Comparison of ENCODE assay signal across 21 mouse cellular contexts in genomic region chr12:17061183-17061722, GRCm38 (mm10). TPM values are rescaled to one million over a fixed set of nuclear protein-coding genes. Genes with fewer than 3 reads are reported as not detected.
A peak's percentile ranks its signal among the peaks of the same experiment; 100 is the strongest.
DNase-seq lines count a peak whose midpoint lies in the region; ATAC-seq lines count a peak whose summit lies in the region.
"Had no signal": no experiment of that assay in that cellular context is flagged by ENCODE, and none has a peak within 500 bp of the region (broad histone marks: within the 10 kb centered on the region; RNA-seq: fewer than 3 reads in every experiment).

No protein-coding gene starts in this region.

- H3K4me1 ChIP-seq in hindbrain, embryonic 14.5 days (replicated peaks; ENCODE audit: control insufficient read depth, insufficient read depth, low read length): peaks cover 13% of the 10 kb centered on the region; the same call in 1 of the 2 replicates
- H3K4me1 ChIP-seq in hindbrain, embryonic 10.5 days (replicated peaks): peaks cover 6% of the 10 kb centered on the region; the same call in 1 of the 2 replicates
- H3K4me1 ChIP-seq in neural tube, embryonic 12.5 days: peaks cover 13% of the 10 kb centered on the region
- peaks cover 6% of the 10 kb centered on the region; the same call in 1 of the 2 replicates for H3K4me1 ChIP-seq in limb, embryonic 11.5 days (ENCODE audit: control insufficient read depth, insufficient read depth, low read length)

- H3K9ac ChIP-seq in hindbrain, embryonic 14.5 days: no peak overlapping the region
- H3K9ac ChIP-seq in neural tube, embryonic 12.5 days: no peak overlapping the region
- no peak overlapping the region for H3K9ac ChIP-seq in limb, embryonic 11.5 days (ENCODE audit: low read length)
- H3K9ac ChIP-seq: limb, embryonic 15.5 days; midbrain, embryonic 12.5 days had no signal

- H3K4me3 ChIP-seq in hindbrain, embryonic 14.5 days (replicated peaks; ENCODE audit: low read length): no peak overlapping the region
- H3K4me3 ChIP-seq in hindbrain, embryonic 10.5 days: no peak overlapping the region
- H3K4me3 ChIP-seq in neural tube, embryonic 12.5 days: no peak overlapping the region
- no peak overlapping the region for H3K4me3 ChIP-seq in limb, embryonic 11.5 days (ENCODE audit: low read depth, low read length)
- H3K4me3 ChIP-seq: gastrocnemius, adult 2 months; limb, embryonic 15.5 days; midbrain, embryonic 12.5 days; myocyte had no signal

- H3K9me3 ChIP-seq in hindbrain, embryonic 14.5 days (ENCODE audit: control insufficient read depth, low read length): no peaks in the 10 kb centered on the region
- H3K9me3 ChIP-seq in hindbrain, embryonic 10.5 days: no peaks in the 10 kb centered on the region
- H3K9me3 ChIP-seq in neural tube, embryonic 12.5 days: no peaks in the 10 kb centered on the region
- no peaks in the 10 kb centered on the region for H3K9me3 ChIP-seq in limb, embryonic 11.5 days (ENCODE audit: control insufficient read depth, low read length)
- H3K9me3 ChIP-seq: limb, embryonic 15.5 days; midbrain, embryonic 12.5 days had no signal

- peak overlapping the region; percentile 10; the same call in 1 of the 2 replicates for H3K27ac ChIP-seq in hindbrain, embryonic 14.5 days
- H3K27ac ChIP-seq in hindbrain, embryonic 10.5 days: no peak overlapping the region
- H3K27ac ChIP-seq in neural tube, embryonic 12.5 days: no peak overlapping the region
- no peak overlapping the region for H3K27ac ChIP-seq in limb, embryonic 11.5 days (replicated peaks; ENCODE audit: low read depth, low read length)
- H3K27ac ChIP-seq: gastrocnemius, adult 2 months; limb, embryonic 15.5 days; midbrain, embryonic 12.5 days had no signal

- ATAC-seq in hindbrain, embryonic 14.5 days (ENCODE audit: low FRiP score): peak; percentile 52; the same call in 1 of the 2 replicates
- ATAC-seq in neural tube, embryonic 12.5 days (ENCODE audit: low FRiP score, low read depth): peak; percentile 34; the same call in 1 of the 2 replicates
- no peak for ATAC-seq in limb, embryonic 11.5 days (ENCODE audit: insufficient number of reproducible peaks, low FRiP score, low TSS enrichment, low read depth)
- ATAC-seq: inflammation-experienced regulatory T-cells, adult 6 months; lung, postnatal 0 days had no signal

- no peak overlapping the region for H3K4me2 ChIP-seq in hindbrain, embryonic 14.5 days (replicated peaks)
- no peak overlapping the region for H3K4me2 ChIP-seq in neural tube, embryonic 12.5 days (replicated peaks)
- no peak overlapping the region for H3K4me2 ChIP-seq in limb, embryonic 11.5 days (ENCODE audit: low read depth, severe bottlenecking)
- H3K4me2 ChIP-seq: heart, embryonic 11.5 days; limb, embryonic 15.5 days; midbrain, embryonic 12.5 days had no signal

- WGBS in hindbrain, embryonic 14.5 days: 47% methylated on average over 7 of the region's 7 CpGs
- WGBS in hindbrain, embryonic 10.5 days: 70% methylated on average over 7 of the region's 7 CpGs
- 16% methylated on average over 7 of the region's 7 CpGs for WGBS in neural tube, embryonic 12.5 days
- WGBS in limb, embryonic 11.5 days: 8% methylated on average over 7 of the region's 7 CpGs

- H3K27me3 ChIP-seq in hindbrain, embryonic 14.5 days (ENCODE audit: control insufficient read depth, insufficient read depth, low read length): no peaks in the 10 kb centered on the region
- 0 out of 2 replicates have a peak, but pooled peaks cover 3% of the 10 kb centered on the region for H3K27me3 ChIP-seq in hindbrain, embryonic 10.5 days (ENCODE audit: insufficient read depth, poor library complexity, severe bottlenecking)
- H3K27me3 ChIP-seq in neural tube, embryonic 12.5 days (replicated peaks): no peaks in the 10 kb centered on the region
- H3K27me3 ChIP-seq in limb, embryonic 11.5 days (ENCODE audit: control insufficient read depth, insufficient read depth, low read length): no peaks in the 10 kb centered on the region
- H3K27me3 ChIP-seq: midbrain, embryonic 12.5 days had no signal

- no peaks in the 10 kb centered on the region for H3K36me3 ChIP-seq in hindbrain, embryonic 14.5 days (replicated peaks; ENCODE audit: control insufficient read depth, insufficient read depth)
- no peaks in the 10 kb centered on the region for H3K36me3 ChIP-seq in hindbrain, embryonic 10.5 days
- no peaks in the 10 kb centered on the region for H3K36me3 ChIP-seq in neural tube, embryonic 12.5 days
- H3K36me3 ChIP-seq in limb, embryonic 11.5 days (ENCODE audit: control insufficient read depth, insufficient read depth, low read length): no peaks in the 10 kb centered on the region
- H3K36me3 ChIP-seq: limb, embryonic 15.5 days; midbrain, embryonic 12.5 days had no signal

- DNase-seq in hindbrain, embryonic 14.5 days (ENCODE audit: low spot score): no peak
- DNase-seq in hindbrain, embryonic 10.5 days (ENCODE audit: low spot score): no peak
- no peak for DNase-seq in neural tube, embryonic 10.5 days (ENCODE audit: extremely low spot score, low spot score)
- peak; percentile 30 for DNase-seq in limb, embryonic 11.5 days (ENCODE audit: low spot score)
- no peak for DNase-seq in heart, adult 8-10 months (ENCODE audit: low spot score)
- no peak for DNase-seq in adrenal gland, adult 2 months
- DNase-seq: cerebellum, adult 9-11 months; gastrocnemius, adult 2 months; kidney, adult 8-10 months; kidney, postnatal 25 days; right cerebral cortex, postnatal 14 days; spleen, adult 18-20 months; thymus, postnatal 36 days had no signal

RNA-seq across cellular contexts. Expression of gene 2410004P03Rik, which starts 49.7 kb away (rescaled TPM):
- 7.7 and 8.2 TPM in 2 replicates for polyA plus RNA-seq in hindbrain, embryonic 14.5 days (2014; fragmentation: Nextera tagmentation; extraction: Ambion mirVana)
- 2.5 and 5.6 TPM in 2 replicates for polyA plus RNA-seq in hindbrain, embryonic 10.5 days (2016; fragmentation: Nextera tagmentation; extraction: Ambion mirVana)
- polyA plus RNA-seq in neural tube, embryonic 12.5 days (2016; fragmentation: Nextera tagmentation; extraction: Ambion mirVana): 0.41 and 1.2 TPM in 2 replicates
- 0.33 and 0.93 TPM in 2 replicates for polyA plus RNA-seq in limb, embryonic 11.5 days (2014; fragmentation: Nextera tagmentation; extraction: Ambion mirVana)
- not detected for total RNA-seq in heart, adult 8-10 months (2022)
- not detected for total RNA-seq in adrenal gland, adult 2 months (2021)
- polyA plus RNA-seq in adrenal gland, adult 2 months (2012; rRNA removed): not detected in 2 replicates
- total RNA-seq: gastrocnemius, adult 2 months had no signal
- polyA plus RNA-seq: liver, embryonic 16.5 days had no signal
